Mouse (Mus musculus) liver, adult (tissue): ENCODE data around the gene Krt81.

Experiments used
- GATA4 ChIP-seq: IDR thresholded peaks from 2 replicates; pipeline ENCODE4 v1.6.1; 2014; ENCODE audit warnings: mild to moderate bottlenecking, low read length; ENCODE audit not compliant: insufficient replicate concordance

Gene Krt81

DNA sequence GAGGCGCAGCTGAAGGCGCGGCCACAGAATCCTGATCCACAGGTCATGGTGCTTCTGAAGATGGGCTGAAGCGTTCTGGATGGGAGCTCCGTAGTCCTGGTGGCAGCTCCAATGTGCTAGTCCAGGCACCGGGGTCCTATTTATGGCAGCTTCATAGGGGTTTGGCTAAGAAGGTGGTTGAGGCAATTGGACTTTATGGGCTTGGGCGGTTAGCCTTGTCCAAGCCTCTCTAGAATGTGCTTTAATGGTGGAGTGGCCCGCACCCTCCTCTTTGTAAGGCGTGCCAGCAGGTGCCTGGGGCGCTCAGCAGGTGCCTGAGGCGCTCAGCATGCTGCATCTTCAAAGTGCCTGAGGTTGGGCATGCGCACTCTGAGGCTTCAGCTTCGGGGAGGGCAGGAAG is at the start of gene Krt81:
Gene Krt81, minus strand, starts transcription at position 101 of the 400 bp plus-strand sequence.
- TF ChIP-seq GATA4 = no peak

- TF ChIP-seq GATA4 = no peak
Measured at GRCm38 (mm10) chr15:101508247-101508646, 44.7 kb upstream of the Krt81 start.

GRCm38 (mm10) chr15:101506896-101507758 is 43.6 kb upstream of the Krt81 start:
- no peak for TF ChIP-seq GATA4

DNA sequence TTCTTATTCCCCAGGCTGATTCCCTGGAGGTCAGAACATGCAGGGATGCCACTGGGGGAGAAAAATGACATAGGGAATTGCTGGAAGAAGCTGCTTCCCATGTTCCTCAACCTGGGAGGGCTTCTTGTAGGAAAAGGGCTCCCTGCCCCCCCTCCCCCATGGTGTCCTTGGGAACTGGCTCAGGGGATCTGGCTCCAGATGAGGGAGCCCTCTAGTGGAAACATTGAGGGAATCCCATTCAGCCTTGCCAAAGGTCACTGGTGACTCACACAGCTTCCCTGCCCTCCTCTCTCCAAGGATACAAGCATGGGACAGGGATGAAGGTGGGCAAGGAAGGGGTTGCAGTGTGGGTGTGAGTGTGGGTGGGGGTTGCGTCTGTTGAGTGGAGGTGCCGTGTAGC is 33.6 kb upstream of the Krt81 start:
- no peak for TF ChIP-seq GATA4

DNA sequence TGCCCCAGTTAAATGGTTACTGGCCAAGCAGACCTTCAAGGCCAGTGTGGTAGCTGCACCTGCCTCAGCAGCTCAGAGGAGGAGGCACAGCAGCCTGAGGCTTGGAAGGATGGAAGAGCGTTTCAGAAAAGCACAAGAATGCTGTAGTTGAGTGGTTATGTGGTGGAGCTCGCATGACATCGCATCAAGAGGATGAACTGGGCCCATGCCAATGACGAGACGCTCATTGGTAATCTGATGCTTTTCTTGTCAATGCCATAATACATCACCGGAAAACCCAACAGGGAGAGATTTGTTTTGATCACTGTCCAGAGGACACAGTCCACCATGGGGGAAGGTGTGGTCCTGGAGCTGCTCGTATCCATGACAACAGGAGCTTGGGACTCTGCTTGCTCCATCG is 31.7 kb upstream of the Krt81 start:
- no peak for TF ChIP-seq GATA4

- TF ChIP-seq GATA4 = no peak
Measured at GRCm38 (mm10) chr15:101494203-101494602, 30.7 kb upstream of the Krt81 start.

DNA sequence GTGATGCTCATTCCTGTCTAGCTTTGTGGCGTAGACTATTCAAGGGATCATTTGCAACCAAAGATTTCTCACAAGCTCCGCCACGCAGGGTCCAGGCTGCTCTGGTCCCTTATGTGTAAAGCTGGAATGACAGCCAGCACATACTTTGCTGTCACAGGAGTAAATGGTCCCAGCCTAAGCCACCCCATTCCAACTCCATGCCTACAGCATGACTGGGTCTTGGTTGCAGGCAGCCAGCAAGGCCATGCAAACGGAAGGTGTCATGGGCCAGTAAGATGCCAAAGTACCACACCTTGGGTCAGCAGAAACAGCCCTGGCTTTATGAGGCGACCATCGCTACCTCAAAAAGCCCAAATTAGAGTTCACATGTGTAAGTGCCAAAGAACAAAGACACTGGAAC is 30.2 kb upstream of the Krt81 start:
- no peak for TF ChIP-seq GATA4

DNA sequence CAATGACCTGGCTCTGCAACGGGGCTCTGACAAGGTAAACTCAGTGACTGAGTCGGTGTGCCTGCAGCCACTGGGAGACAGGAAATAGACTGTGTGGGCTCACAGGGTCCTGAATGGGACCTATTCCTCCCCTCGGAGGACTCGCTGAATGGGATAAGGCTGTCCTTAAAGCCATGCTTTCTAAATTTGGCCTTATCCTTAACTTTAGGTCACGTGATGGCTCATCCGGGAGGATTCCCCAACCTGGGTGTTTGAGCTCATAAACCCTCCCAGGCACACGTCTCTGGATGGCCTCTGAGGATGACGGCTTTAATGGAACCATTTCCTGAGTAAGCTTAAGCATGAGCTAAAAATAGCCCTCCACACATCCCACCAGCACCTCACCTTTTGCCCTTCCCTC is 29.2 kb upstream of the Krt81 start:
- no peak for TF ChIP-seq GATA4

- no peak for TF ChIP-seq GATA4
Measured at GRCm38 (mm10) chr15:101491431-101491830, 27.9 kb upstream of the Krt81 start, which contains the start of gene Krt83. Gene Krt83 (minus strand): TSS chr15:101491512.

GRCm38 (mm10) chr15:101485911-101486635 is 22.5 kb upstream of the Krt81 start:
- TF ChIP-seq GATA4 = no peak

DNA sequence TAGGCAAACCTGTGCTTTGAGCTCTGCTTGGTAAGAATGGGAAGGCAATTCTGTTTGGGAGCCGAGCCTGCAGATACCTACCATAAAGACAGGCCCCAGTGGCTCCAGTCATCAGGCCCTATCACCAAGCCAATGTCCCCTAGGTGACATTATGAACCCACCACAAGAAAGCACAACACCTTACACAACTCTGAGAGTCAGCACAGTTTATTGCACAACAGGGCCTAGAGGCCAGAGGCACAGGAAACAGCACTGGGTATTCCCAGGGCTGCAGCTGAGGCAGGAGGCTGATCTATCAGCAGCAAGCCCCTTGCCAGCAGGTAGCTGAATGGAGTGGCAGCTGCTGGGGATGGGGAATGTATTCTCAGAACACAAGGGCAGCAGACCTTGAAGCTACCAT is 21.4 kb upstream of the Krt81 start:
- TF ChIP-seq GATA4 = no peak

DNA sequence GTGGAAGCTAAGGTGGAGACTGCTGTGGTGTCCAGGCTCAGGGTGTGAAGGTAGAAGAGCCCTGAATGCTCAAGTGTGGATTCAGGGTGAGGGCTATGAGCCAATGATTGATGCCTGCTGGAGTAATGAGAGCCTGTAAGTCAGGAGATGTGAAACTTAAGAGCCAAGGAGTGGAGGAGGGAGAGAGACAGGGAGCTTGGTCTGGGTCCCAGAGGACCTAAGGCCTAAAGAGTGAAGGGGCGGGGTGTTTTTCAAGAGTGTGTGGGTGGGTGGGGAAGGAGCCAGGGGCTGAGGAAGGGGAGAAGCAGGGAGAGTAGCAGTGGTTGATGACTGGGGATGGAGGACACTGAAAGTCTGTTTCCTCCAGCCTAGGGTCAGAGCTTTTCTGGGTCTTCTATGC is 20.1 kb upstream of the Krt81 start:
- TF ChIP-seq GATA4 = no peak

DNA sequence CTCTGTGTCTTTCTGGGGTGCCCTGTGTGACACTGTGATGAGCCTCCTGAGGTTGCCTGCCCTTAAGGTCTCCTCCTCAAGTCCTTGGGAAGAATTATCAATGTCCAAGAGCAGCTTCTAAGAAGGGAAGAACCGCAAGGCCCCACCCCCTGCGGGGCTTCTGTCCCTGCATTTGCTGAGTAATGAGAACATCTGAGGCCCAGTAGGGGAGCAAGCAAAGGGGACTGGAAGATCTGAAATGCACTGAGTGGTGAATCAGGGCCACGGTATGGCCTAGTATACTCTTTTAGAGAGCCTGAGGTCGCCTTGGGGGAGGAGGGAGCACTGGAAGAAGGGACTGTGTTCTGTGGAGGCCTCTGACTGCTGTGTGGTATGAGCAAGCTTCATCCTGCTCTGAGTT is 18.5 kb upstream of the Krt81 start:
- no peak for TF ChIP-seq GATA4

DNA sequence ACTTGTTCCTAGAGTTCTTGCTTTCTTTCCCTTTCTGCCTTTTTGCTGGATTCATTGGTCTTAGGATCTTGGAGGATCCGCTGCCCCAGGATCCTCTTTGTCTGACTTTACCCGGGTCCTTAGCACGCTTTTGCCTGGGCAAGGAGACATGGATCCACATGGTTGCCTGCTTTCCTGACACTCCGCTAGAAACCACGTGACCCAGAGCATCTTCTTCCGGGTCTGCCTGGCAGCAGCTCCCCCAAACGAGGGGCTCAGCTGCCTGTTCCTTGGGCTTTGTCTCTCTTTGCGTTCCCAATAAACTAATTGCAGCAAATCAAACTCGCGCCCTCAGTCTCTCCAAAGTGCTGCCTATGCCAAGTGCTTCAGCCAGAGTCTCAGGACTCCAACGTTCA is 16.1 kb upstream of the Krt81 start:
- no peak for TF ChIP-seq GATA4

DNA sequence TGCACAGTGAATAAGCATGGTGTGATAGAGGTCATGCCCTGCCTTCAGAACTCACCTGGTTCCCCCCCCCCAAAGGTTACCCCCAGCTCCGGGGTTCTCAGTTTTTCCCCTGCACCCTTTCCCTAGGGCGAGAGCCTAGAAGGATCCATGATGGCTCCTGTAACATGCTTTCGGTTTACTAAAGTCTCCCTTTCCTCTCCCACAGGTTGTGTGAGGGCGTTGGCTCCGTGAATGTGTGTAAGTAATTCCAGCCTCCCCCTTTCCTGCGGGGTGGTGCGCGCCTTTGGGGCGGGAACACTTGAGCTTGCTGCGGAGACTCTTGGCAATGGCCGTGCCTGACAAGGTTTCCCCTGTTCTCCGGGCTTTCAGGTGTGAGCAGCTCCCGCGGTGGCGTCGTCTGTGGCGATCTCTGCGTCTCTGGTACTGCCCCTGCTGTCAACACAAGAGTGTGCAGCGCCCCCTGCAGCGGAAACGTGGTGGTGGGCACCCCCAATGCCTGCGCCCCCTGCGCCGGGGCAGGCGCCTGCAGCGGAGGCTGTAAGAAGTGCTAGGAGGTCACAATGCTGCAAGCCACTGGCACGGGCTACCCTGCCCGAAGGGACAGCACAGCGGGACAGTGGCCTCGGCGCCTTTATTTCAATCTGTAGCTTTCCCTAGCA is 15.6 kb upstream of the Krt81 start:
- TF ChIP-seq GATA4 = no peak
